Mouse (Mus musculus) 3134 (cell line): ENCODE measurements at regions not wholly inside any gene's neighbourhood (a gene's known extent, or its start where the extent isn't known, plus 50 kb on each side); places are given as distances from the start of the nearest gene placed in this dataset.
"Not testable (repeated sequence)": the region's sequence is repeated elsewhere in the genome, so short reads cannot be mapped to it uniquely, and the experiment has no call there.

ENCODE experiments used
- DNase-seq: peaks from one replicate; pipeline ENCODE4 v3.0.0-alpha.2; 2011; ENCODE audit warnings: low spot score; ENCODE audit not compliant: insufficient read length; ENCODE audit errors: extremely low read depth

- DNase-seq, result no peak
Observed at GRCm38 (mm10) chr5:148776796-148777659, 152.1 kb downstream of the Katnal1 start.

DNA sequence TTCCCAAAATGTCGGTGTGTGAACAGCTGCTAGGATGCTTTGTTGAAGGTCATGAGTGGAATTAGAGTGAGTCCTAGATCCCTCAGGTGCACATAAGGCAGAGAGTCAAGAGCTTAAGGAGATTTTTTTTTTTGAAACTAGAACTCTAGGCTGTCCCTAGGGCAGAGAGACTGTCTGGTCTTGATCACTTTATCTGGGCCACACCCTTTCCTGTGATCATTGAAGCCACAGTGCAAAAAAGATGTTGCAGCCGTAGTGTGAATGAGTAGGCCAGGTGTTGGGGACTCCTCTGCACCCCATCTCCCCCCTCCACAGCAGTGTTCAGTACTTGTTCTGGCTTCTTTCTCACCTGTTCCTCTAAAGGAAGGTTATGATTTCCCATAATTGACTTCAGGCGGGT is 153.9 kb downstream of the Katnal1 start:
- DNase-seq, result no peak

DNA sequence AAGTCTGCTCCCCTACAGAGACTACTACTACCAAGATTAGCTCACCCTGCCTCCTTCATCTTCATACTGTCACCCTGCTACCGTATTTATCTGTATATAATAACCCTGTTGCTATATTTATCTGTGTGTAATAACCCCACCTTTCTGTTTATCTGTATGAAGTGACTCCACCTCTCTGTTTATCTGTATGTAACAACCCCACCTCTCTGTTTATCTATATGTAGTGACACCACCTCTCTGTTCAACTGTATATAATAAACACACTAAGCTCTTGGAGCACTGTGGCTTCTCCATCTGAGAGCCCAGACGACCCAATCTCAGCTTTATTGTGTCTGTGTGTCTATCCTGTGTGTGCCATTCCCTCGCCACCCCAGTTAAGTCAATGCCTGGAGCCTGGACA is 154.7 kb downstream of the Katnal1 start:
- no peak for DNase-seq

DNA sequence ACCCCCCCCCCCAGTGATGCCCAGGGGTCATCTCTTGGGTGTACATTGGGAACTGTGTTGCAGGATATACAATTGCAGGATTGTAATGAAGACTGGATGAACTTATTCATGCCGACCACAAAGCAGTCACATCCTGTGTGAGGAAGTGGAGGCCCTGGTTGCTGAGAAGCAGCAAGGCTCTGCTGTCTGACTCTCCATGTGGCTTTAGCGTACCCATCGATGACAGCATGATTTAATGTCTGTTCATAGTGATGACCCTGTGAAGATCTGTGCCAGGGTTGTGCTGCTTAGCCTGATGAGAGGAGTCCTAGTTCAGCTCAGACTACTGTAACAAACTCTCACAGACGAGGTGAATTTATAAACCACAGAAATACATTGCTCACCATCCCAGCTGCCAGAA is 159.7 kb downstream of the Katnal1 start:
- DNase-seq, result peak; percentile 60

DNA sequence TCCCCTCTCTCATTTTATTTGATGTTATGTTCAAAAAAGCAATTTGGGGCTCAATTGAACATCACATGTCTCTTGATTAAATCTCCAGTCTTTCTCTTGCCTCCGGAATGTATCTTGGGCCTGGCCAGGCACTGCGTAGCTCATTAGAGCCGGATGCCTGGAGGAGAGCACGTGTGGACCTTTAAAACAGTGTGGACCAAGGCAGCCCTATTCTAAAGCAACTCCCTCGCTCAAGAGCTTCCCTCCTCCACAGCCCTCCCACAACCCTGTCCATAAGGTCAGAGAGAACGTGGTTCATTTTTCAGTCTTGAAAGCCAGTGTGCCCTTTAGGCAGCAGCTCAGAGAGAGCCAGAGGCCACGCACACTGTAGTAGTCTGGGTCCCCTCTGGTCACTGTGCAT is 160.8 kb downstream of the Katnal1 start:
- no peak for DNase-seq

GRCm38 (mm10) chr5:148765993-148766392 is 163.1 kb downstream of the Katnal1 start:
- no peak for DNase-seq

- DNase-seq, result no peak
Observed at GRCm38 (mm10) chr5:148760108-148760507, 169.0 kb downstream of the Katnal1 start.

- no peak for DNase-seq
Observed at GRCm38 (mm10) chr5:148758786-148759185, 170.3 kb downstream of the Katnal1 start.

DNA sequence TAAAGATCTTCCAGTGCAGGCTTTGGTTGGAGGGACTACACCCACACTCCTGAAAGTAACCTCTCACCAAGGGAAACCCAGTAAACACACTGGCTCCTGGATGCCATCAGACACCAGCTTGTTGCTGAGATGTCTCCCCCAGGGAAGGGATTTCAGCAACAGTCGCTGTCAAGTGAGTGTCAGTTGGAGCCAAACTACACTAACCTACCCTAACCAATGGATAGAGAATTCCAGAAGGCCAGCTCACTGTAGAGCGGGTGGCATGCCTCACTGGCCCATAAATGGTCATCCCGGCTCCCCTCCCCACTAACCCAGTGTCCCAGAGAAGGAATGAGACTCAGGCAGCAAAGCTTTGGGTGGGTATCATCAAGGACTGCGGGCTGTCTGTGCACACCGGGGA is 171.4 kb downstream of the Katnal1 start:
- no peak for DNase-seq

GRCm38 (mm10) chr5:148757236-148757635 is 171.9 kb downstream of the Katnal1 start:
- DNase-seq, result no peak

DNA sequence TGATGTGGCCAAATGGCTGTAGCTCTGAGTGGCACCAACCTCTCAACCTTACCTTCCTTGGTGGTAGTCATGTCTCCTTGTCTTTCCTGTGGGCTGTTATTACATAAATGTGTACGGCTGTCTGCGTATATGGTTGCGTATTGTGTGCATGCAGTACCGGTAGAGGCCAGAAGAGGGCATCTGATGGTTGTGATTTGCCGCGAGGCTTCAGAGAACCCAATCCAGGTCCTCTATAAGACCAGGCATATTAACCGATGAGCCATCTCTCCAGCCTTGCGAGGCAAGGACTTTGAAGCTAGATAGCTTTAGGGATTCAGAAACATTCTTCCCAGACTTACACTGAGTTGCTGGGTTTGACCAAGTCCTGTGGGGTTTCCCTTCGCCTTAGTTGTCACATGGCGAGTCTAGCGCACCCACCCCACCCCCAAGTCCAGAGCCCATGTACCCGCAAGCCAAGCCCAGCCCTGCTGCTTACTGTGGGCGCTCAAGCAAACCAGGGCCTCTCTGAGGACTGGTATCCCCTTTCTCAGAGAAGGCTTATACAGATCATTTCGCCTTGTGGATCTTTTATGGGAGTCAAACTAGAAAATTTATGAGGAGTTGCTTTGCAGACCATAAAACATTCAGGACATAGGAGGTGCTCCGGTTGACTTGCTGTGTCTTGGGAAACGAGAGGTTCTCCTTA is 172.7 kb downstream of the Katnal1 start:
- no peak for DNase-seq

DNA sequence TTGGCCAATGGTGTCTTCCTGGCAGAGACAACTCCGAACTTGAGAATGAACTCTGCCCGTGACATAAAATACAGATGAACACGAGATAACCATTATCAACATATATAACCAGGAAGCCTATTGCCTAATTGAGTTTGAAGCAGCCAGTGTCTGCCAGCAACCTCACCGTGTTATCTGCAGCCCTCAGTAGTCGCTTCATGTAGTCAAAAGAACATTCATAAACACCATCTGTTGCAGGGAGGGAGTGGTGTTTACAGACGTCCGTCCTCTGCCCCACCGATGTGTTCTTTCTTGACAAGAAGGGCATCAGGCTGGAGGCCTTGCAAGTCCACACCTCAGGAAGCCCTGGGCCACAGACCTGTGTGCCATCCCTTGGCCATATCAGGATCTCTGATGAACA is 173.3 kb downstream of the Katnal1 start:
- no peak for DNase-seq

- no peak for DNase-seq
Observed at GRCm38 (mm10) chr5:148754896-148755295, 174.2 kb downstream of the Katnal1 start.

DNA sequence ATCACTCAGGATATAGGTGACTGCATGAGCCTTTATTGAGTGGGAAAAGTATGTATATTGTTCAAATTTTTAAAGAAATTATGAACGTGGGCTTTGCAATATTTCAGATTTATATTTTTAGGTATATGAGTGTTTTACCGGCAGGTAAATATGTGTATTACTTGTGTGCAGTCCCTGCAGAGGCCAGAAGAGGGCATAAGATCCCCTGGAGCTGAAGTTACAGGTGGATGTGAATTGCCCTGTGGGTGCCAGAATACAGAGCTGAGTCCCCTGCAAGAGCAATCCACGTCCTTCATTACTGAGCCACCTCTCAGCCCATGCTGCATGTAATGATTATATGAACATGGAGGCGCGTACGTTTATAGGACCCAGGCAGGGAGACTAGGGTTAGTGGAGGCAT is 174.8 kb downstream of the Katnal1 start:
- no peak for DNase-seq

DNA sequence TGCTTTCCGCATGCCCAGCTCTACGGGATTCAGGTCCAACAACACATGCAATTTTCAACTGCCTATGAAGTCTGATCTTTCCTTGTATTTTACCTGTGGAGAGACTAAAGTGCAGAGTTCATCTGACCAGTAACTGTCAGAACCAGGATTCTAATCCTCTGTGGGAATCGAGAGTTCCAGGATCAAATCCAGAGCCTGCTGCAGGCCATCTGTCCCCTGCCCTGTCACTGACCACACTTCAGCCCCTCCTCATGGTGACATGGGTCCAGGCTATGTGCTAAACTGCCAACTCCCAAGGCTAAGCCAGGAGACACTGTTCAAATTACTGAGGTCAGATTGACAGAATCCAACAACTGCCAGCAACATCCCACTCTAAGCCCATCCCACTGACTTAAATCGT is 175.7 kb downstream of the Katnal1 start:
- DNase-seq, result no peak

DNA sequence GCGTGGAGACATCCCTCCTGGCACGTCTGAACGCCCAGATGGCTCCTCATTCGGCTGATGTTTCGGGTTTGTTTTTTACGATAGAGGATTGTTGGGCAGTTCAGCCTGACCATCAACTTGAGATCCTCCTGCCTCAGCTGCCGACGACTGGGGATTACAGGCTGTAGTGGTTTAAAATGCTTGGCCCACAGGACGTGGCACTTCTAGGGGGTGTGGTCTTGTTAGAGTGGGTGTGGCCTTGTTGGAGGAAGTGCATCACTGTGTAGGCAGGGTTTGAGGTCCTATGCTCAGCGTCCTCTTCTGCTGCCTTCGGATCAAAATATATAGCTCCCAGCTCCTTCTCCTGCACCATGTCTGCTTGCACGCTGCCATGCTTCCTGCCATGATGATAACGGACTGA is 177.1 kb downstream of the Katnal1 start:
- no peak for DNase-seq

- DNase-seq, result no peak
Observed at GRCm38 (mm10) chr5:148750002-148750734, 179.0 kb downstream of the Katnal1 start.

DNA sequence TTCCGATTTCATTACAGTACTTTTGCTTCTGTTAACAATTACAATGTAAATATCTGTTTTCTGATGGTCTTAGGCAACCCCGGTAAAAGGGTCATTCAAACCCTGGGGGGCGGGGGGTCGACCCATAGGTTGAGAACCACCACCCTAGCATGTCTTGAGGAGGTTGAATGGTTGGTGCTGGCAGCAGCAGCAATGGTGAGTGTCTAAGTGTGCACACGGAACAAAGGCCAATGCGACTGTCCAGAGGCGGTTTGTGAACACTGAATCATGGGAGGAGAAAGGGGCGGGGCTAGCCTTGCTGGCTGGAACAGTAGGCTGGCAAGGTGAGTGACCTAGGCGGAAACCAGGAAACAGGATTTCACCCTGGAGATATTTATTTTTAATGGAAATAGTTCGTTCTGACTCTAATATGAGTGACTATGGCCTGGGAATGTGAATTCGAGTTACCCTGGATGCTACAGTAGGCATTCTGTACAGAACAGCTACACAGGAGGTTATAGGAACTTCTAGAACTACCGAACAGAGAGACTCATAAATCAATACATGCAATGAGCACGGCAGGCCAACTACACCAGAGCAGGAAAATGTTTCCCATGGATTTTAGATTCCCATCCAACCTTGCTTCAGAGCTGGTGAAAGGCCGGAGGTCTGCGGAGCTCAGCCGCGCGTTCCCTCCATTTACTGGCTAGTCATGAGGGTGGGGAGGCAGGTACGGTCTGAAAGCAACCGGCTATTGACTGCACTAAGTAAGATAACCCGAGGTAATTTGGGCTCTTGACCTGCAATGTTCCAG is 181.0 kb downstream of the Katnal1 start:
- DNase-seq, result no peak

GRCm38 (mm10) chr5:148747549-148747948 is 181.6 kb downstream of the Katnal1 start:
- no peak for DNase-seq

DNA sequence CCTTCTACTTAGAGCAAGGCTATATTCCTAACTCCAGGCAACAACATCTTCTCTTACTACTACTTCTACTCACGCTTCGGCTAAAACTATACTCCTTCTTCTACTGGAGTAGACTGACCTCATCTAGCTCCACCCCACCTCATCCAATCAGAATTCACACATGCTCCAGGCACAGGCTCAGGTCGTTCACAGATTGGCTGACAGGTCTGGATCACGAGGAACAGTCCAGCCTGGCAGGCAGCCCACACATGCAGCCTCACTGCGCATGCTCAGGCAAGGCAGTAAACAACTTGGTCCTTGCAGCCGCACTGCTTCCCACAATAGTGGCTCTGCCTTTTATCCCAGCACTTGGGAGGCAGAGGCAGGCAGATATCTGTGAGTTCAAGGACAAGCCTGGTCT is 182.4 kb downstream of the Katnal1 start:
- not testable (repeated sequence) for DNase-seq
